Mouse (Mus musculus) intestine, embryonic 15.5 days (tissue): ENCODE data around the gene Dscaml1. TPM values are rescaled to one million over a fixed set of nuclear protein-coding genes. Genes with fewer than 3 reads are reported as not detected.

Source experiments
- ATAC-seq: fragments of 200-750 bp; cut with Nextera tagmentation; 2 replicates; pipeline ENCODE4 v1.8.0; 2017; ENCODE audit warnings: moderate TSS enrichment, moderate library complexity
- H3K27ac ChIP-seq: fragments of 300-500 bp; sonication (generic); 2 replicates; pipeline ENCODE4 v1.5.1; 2015; ENCODE audit warnings: mild to moderate bottlenecking, inconsistent platforms
- H3K27me3 ChIP-seq: fragments of 300-500 bp; sonication (generic); replicated peaks from 2 replicates; pipeline ENCODE4 v1.6.1; 2015; ENCODE audit warnings: inconsistent platforms
- H3K36me3 ChIP-seq: fragments of 300-500 bp; sonication (generic); 2 replicates; pipeline ENCODE4 v1.6.1; 2015; ENCODE audit warnings: inconsistent platforms
- H3K4me1 ChIP-seq: fragments of 300-500 bp; sonication (generic); replicated peaks from 2 replicates; pipeline ENCODE4 v1.6.1; 2015; ENCODE audit warnings: inconsistent platforms
- H3K4me2 ChIP-seq: fragments of 300-500 bp; sonication (generic); replicated peaks from 2 replicates; pipeline ENCODE4 v1.6.1; 2015; ENCODE audit warnings: mild to moderate bottlenecking, inconsistent platforms
- H3K4me3 ChIP-seq: fragments of 300-500 bp; sonication (generic); replicated peaks from 2 replicates; pipeline ENCODE4 v1.5.1; 2015; ENCODE audit warnings: inconsistent platforms
- H3K9ac ChIP-seq: fragments of 300-500 bp; sonication (generic); 2 replicates; pipeline ENCODE4 v1.6.1; 2015; ENCODE audit warnings: inconsistent platforms
- H3K9me3 ChIP-seq: fragments of 300-500 bp; sonication (generic); 2 replicates; pipeline ENCODE4 v1.6.1; 2016; ENCODE audit warnings: inconsistent platforms
- WGBS: fragments of 180-500 bp; shearing (Covaris S2); methylation state at CpG from one replicate; pipeline ENCODE4 v1.1.7; 2015; 5-methylcytosine and 5-hydroxymethylcytosine counted together
- polyA plus RNA-seq: library from polyadenylated mRNA; unstranded; fragments of >200 nt; fragmentation: Nextera tagmentation; extraction: Ambion mirVana; gene quantifications from 2 replicates; pipeline ENCODE4 v1.2.1, GENCODE M21; 2015

Gene Dscaml1
- polyA plus RNA-seq, 1 experiment from 2014 or later: 0.44 TPM

GRCm38 (mm10) chr9:45608097-45609031 lies 181.9 kb downstream of the Dscaml1 start:
- Histone ChIP-seq H3K27ac (no peak overlapping the region), H3K9me3 (no peaks in the 10 kb centered on the region), H3K36me3 (no peaks in the 10 kb centered on the region), H3K4me2 (no peak overlapping the region), H3K27me3 (no peaks in the 10 kb centered on the region), H3K4me3 (no peak overlapping the region), H3K9ac (no peak overlapping the region), H3K4me1 (no peaks in the 10 kb centered on the region)
- ATAC-seq: no peak
- 37% methylated on average over 13 of the region's 13 CpGs for WGBS

GRCm38 (mm10) chr9:45610336-45611060 lies 184.1 kb downstream of the Dscaml1 start:
- Histone ChIP-seq H3K9me3 (no peaks in the 10 kb centered on the region), H3K4me1 (no peaks in the 10 kb centered on the region), H3K36me3 (no peaks in the 10 kb centered on the region), H3K4me3 (no peak overlapping the region), H3K4me2 (no peak overlapping the region), H3K9ac (no peak overlapping the region), H3K27ac (no peak overlapping the region), H3K27me3 (no peaks in the 10 kb centered on the region)
- ATAC-seq: no peak
- WGBS: 62% methylated on average over 11 of the region's 11 CpGs

GRCm38 (mm10) chr9:45614616-45615015 lies 188.2 kb downstream of the Dscaml1 start:
- Histone ChIP-seq H3K27ac (no peak overlapping the region), H3K4me3 (no peak overlapping the region), H3K4me2 (no peak overlapping the region), H3K9ac (no peak overlapping the region), H3K27me3 (no peaks in the 10 kb centered on the region), H3K9me3 (no peaks in the 10 kb centered on the region), H3K36me3 (no peaks in the 10 kb centered on the region), H3K4me1 (no peaks in the 10 kb centered on the region)
- 89% methylated on average over 1 of the region's 1 CpGs for WGBS
- ATAC-seq: no peak

GRCm38 (mm10) chr9:45617889-45618288 lies 191.5 kb downstream of the Dscaml1 start:
- no peaks in the 10 kb centered on the region for H3K36me3 ChIP-seq
- no peaks in the 10 kb centered on the region for H3K4me1 ChIP-seq
- no peak overlapping the region for H3K9ac ChIP-seq
- ATAC-seq: no peak
- no peaks in the 10 kb centered on the region for H3K27me3 ChIP-seq
- no peak overlapping the region for H3K4me2 ChIP-seq
- no peaks in the 10 kb centered on the region for H3K9me3 ChIP-seq
- no peak overlapping the region for H3K27ac ChIP-seq
- WGBS: 77% methylated on average over 10 of the region's 10 CpGs
- no peak overlapping the region for H3K4me3 ChIP-seq

GRCm38 (mm10) chr9:45618443-45618842 lies 192.0 kb downstream of the Dscaml1 start:
- Histone ChIP-seq H3K36me3 (no peaks in the 10 kb centered on the region), H3K27ac (no peak overlapping the region), H3K4me3 (no peak overlapping the region), H3K4me2 (no peak overlapping the region), H3K27me3 (no peaks in the 10 kb centered on the region), H3K9ac (no peak overlapping the region), H3K4me1 (no peaks in the 10 kb centered on the region), H3K9me3 (no peaks in the 10 kb centered on the region)
- no peak for ATAC-seq
- WGBS: 82% methylated on average over 7 of the region's 7 CpGs

- Histone ChIP-seq H3K9ac (no peak overlapping the region), H3K4me1 (no peaks in the 10 kb centered on the region), H3K9me3 (no peaks in the 10 kb centered on the region), H3K27me3 (no peaks in the 10 kb centered on the region), H3K27ac (no peak overlapping the region), H3K4me2 (no peak overlapping the region), H3K4me3 (no peak overlapping the region), H3K36me3 (no peaks in the 10 kb centered on the region)
- 53% methylated on average over 9 of the region's 9 CpGs for WGBS
- no peak for ATAC-seq
Observed at GRCm38 (mm10) chr9:45620049-45620448, 193.6 kb downstream of the Dscaml1 start.

GRCm38 (mm10) chr9:45620920-45621319 lies 194.5 kb downstream of the Dscaml1 start:
- H3K27ac ChIP-seq: no peak overlapping the region

GRCm38 (mm10) chr9:45625889-45626446 lies 199.5 kb downstream of the Dscaml1 start:
- WGBS: 65% methylated on average over 6 of the region's 6 CpGs
- Histone ChIP-seq H3K4me1 (no peaks in the 10 kb centered on the region), H3K4me3 (no peak overlapping the region), H3K4me2 (no peak overlapping the region), H3K36me3 (no peaks in the 10 kb centered on the region), H3K27ac (no peak overlapping the region), H3K9me3 (no peaks in the 10 kb centered on the region), H3K27me3 (no peaks in the 10 kb centered on the region), H3K9ac (no peak overlapping the region)
- ATAC-seq: no peak

More at GRCm38 (mm10) chr9:45620920-45621319, 194.5 kb downstream of the Dscaml1 start:
- no peak for ATAC-seq
- WGBS: 87% methylated on average over 4 of the region's 4 CpGs
- Histone ChIP-seq H3K9ac (no peak overlapping the region), H3K27me3 (no peaks in the 10 kb centered on the region), H3K4me1 (no peaks in the 10 kb centered on the region), H3K36me3 (no peaks in the 10 kb centered on the region), H3K4me3 (no peak overlapping the region), H3K9me3 (no peaks in the 10 kb centered on the region), H3K4me2 (no peak overlapping the region)

- no peaks in the 10 kb centered on the region for H3K27me3 ChIP-seq
- H3K36me3 ChIP-seq: no peaks in the 10 kb centered on the region
- 33% methylated on average over 10 of the region's 10 CpGs for WGBS
- 0 out of 2 replicates have a peak overlapping the region, but pooled peaks have one; percentile 23 for H3K27ac ChIP-seq
- H3K9me3 ChIP-seq: no peaks in the 10 kb centered on the region
- no peak overlapping the region for H3K4me3 ChIP-seq
- no peak overlapping the region for H3K9ac ChIP-seq
- no peak overlapping the region for H3K4me2 ChIP-seq
- ATAC-seq: no peak
- H3K4me1 ChIP-seq: peaks cover 4% of the 10 kb centered on the region; the same call in 1 of the 2 replicates
Observed at GRCm38 (mm10) chr9:45632520-45632919, 206.1 kb downstream of the Dscaml1 start.

- H3K9me3 ChIP-seq: no peaks in the 10 kb centered on the region
- H3K27me3 ChIP-seq: no peaks in the 10 kb centered on the region
- no peak overlapping the region for H3K9ac ChIP-seq
- no peak overlapping the region for H3K4me3 ChIP-seq
- 29% methylated on average over 2 of the region's 2 CpGs for WGBS
- no peak overlapping the region for H3K4me2 ChIP-seq
- peaks cover 4% of the 10 kb centered on the region; the same call in 1 of the 2 replicates for H3K4me1 ChIP-seq
- ATAC-seq: no peak
- H3K27ac ChIP-seq: 0 out of 2 replicates have a peak overlapping the region, but pooled peaks have one; percentile 23
- H3K36me3 ChIP-seq: no peaks in the 10 kb centered on the region
Observed at GRCm38 (mm10) chr9:45633036-45633435, 206.6 kb downstream of the Dscaml1 start.

- Histone ChIP-seq H3K4me1 (peaks cover 4% of the 10 kb centered on the region; the same call in 1 of the 2 replicates), H3K27ac (no peak overlapping the region), H3K27me3 (no peaks in the 10 kb centered on the region), H3K4me3 (no peak overlapping the region), H3K36me3 (no peaks in the 10 kb centered on the region), H3K9me3 (no peaks in the 10 kb centered on the region), H3K9ac (no peak overlapping the region), H3K4me2 (no peak overlapping the region)
- 62% methylated on average over 4 of the region's 4 CpGs for WGBS
- ATAC-seq: no peak
Observed at GRCm38 (mm10) chr9:45634978-45635377, 208.6 kb downstream of the Dscaml1 start.

- Histone ChIP-seq H3K4me1 (peaks cover 4% of the 10 kb centered on the region; the same call in 1 of the 2 replicates), H3K4me2 (no peak overlapping the region), H3K27ac (no peak overlapping the region), H3K27me3 (no peaks in the 10 kb centered on the region), H3K9ac (no peak overlapping the region), H3K4me3 (no peak overlapping the region), H3K36me3 (no peaks in the 10 kb centered on the region), H3K9me3 (no peaks in the 10 kb centered on the region)
- 68% methylated on average over 1 of the region's 1 CpGs for WGBS
- no peak for ATAC-seq
Observed at GRCm38 (mm10) chr9:45637346-45637745, 210.9 kb downstream of the Dscaml1 start.
